Mouse (Mus musculus): Measurements from ENCODE around the gene Rhox2e.
"Not testable (repeated sequence)": the region's sequence is repeated elsewhere in the genome, so short reads cannot be mapped to it uniquely, and the experiment has no call there.

The Rhox2e gene

DNA sequence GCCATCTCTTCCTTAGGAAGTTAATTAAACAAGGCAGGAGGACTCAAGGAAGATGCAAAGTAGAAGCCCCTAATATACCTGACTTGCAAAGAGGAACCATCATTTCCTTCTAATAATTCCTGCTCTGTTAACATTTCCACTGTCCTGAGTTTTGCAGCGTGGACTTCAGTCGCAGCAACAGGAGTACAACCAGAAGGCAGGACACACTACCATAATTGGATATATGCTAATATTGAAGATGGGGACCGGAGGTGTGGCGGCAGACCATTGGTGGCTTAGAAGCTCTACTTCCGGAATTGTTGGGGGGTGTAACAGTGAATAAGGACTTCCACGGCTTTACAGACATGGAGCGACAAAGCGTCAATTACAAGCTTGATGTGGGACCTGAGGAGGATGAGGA lies at the start of gene Rhox2e:
Gene Rhox2e, plus strand, starts transcription at position 301 of the 400 bp plus-strand sequence.
- DNase-seq (ENCODE audit: low spot score): not testable (repeated sequence)

DNA sequence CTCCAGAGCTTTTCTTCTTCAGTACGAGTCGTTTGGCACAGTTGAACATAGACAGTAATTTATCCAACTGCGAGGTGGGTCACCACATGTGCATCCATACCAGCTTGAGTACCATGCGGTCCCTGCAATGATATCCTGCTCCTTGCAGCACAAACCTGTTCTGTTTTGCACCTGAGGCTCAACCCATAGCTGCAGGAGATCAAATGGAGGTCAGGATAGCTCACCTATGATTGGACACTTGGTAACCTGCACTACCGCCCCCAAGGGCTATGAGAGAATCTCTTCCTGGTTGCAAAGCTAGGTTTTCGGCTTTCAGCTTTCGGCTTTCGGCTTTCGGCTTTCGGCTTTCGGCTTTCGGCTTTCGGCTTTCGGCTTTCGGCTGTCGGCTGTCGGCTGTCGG lies 16.2 kb upstream of the Rhox2e start, which contains the start of gene Rhox4d:
Gene Rhox4d, plus strand, starts transcription at position 301 of the 400 bp plus-strand sequence.
- not testable (repeated sequence) for DNase-seq (ENCODE audit: low spot score)

DNA sequence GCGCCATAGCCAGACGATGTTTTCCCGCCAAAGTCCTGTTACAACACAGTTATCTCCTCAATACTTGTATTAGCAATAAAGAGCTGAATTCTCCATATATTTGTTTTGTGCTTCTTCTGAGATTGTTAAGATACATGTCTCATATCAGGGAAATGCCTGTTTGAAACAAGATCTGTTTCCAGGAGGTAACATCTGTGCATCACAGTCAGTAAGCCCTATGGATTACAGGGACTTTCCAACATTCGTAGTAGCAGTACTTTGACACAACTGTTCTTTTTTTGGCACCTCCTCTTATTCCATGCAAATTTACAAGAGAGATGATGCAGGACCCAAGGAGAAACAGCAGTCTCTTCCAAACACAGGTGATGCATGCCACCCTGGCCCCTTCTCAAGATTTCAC lies 11.5 kb downstream of the Rhox2e start, which contains the start of gene Rhox3e:
Gene Rhox3e, plus strand, starts transcription at position 301 of the 400 bp plus-strand sequence.
- DNase-seq (ENCODE audit: low spot score): not testable (repeated sequence)

DNA sequence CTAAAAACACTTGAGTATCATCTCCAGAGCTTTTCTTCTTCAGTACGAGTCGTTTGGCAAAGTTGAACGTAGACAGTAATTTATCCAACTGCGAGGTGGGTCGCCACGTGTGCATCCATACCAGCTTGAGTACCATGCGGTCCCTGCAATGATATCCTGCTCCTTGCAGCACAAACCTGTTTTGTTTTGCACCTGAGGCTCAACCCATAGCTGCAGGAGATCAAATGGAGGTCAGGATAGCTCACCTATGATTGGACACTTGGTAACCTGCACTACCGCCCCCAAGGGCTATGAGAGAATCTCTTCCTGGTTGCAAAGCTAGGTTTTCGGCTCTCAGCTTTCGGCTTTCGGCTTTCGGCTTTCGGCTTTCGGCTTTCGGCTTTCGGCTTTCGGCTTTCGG lies 26.9 kb downstream of the Rhox2e start, which contains the start of gene Rhox4e:
Gene Rhox4e, plus strand, starts transcription at position 301 of the 400 bp plus-strand sequence.
- DNase-seq (ENCODE audit: low spot score): not testable (repeated sequence)

DNA sequence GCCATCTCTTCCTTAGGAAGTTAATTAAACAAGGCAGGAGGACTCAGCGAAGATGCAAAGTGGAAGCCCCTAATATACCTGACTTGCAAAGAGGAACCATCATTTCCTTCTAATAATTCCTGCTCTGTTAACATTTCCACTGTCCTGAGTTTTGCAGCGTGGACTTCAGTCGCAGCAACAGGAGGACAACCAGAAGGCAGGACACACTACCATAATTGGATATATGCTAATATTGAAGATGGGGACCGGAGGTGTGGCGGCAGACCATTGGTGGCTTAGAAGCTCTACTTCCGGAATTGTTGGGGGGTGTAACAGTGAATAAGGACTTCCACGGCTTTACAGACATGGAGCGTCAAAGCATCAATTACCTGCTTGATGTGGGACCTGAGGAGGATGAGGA lies 40.9 kb downstream of the Rhox2e start, which contains the start of gene Rhox2f:
Gene Rhox2f, plus strand, starts transcription at position 301 of the 400 bp plus-strand sequence.
- not testable (repeated sequence) for DNase-seq (ENCODE audit: low spot score)

DNA sequence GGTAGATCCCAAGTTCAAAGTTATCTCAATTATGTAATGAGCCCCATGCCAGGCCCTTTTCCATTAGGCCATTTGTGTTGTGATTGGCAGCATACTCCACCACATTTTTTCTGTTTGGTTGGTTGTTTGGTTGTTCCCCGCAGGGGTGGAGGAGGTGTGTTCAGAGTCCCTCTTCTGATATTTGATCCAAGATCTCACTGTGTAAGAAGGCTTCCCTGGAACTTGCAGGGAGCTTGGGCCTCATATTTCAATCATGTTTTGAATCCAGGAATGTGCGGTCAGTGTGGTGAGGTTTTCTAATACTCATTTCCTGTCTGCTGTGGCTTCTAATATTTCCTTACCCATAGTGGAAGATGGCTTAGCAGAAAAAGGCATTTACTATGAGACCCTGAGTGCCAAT lies 42.4 kb downstream of the Rhox2e start:
- DNase-seq (ENCODE audit: low spot score): not testable (repeated sequence)

DNA sequence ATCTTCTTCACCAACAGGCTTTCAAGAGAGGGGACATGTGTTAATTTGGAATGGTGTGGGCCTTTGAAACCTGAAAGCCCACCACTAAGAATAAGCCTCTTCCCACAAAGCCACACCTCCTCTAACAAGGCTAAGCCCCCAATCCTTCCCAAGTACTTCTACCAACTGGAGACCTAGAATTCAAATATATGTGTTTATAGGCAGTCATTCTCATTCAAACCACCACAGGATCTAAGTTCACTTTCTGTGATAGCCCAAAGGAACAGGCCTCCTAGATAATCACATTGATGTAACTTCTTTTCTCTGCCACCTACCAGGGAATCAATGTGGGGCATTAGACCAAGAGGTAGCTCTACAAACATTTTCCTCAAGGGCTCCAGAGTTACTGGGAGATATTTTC lies 50.4 kb downstream of the Rhox2e start, which contains the start of gene Rhox3f:
Gene Rhox3f, plus strand, starts transcription at position 301 of the 400 bp plus-strand sequence.
- not testable (repeated sequence) for DNase-seq (ENCODE audit: low spot score)
